Mouse (Mus musculus) ES-Bruce4 (cell line): ENCODE results near the gene Gfra1. TPM values are rescaled to one million over a fixed set of nuclear protein-coding genes. Genes with fewer than 3 reads are reported as not detected.

Experiments
- H3K27ac ChIP-seq: 2 replicates; pipeline ENCODE4 v1.5.1; 2012; ENCODE audit warnings: low read length, inconsistent platforms; ENCODE audit not compliant: insufficient read depth
- H3K27me3 ChIP-seq: 2 replicates; pipeline ENCODE4 v1.6.1; 2012; ENCODE audit warnings: mild to moderate bottlenecking, low read length, inconsistent platforms; ENCODE audit not compliant: control insufficient read depth, poor library complexity, insufficient read depth, severe bottlenecking
- H3K36me3 ChIP-seq: 2 replicates; pipeline ENCODE4 v1.6.1; 2012; ENCODE audit warnings: inconsistent platforms, mild to moderate bottlenecking, low read length, moderate library complexity; ENCODE audit not compliant: control insufficient read depth, poor library complexity, insufficient read depth, severe bottlenecking
- H3K4me1 ChIP-seq: one replicate; pipeline ENCODE4 v1.8.1; 2011; ENCODE audit warnings: low read length; ENCODE audit not compliant: control insufficient read depth, insufficient read depth
- H3K4me3 ChIP-seq: 2 replicates; pipeline ENCODE4 v1.5.1; 2011; ENCODE audit warnings: low read depth, mild to moderate bottlenecking, low read length
- H3K9ac ChIP-seq: 2 replicates; pipeline ENCODE4 v1.6.1; 2012; ENCODE audit warnings: low read depth, mild to moderate bottlenecking, inconsistent platforms; ENCODE audit not compliant: poor library complexity, severe bottlenecking
- H3K9me3 ChIP-seq: replicated peaks from 2 replicates; pipeline ENCODE4 v1.6.1; 2012; ENCODE audit warnings: mild to moderate bottlenecking, low read length, inconsistent platforms; ENCODE audit not compliant: control insufficient read depth, poor library complexity, insufficient read depth, severe bottlenecking
- CTCF ChIP-seq: IDR thresholded peaks from one replicate; pipeline ENCODE4 v1.8.1; 2011; ENCODE audit warnings: low read depth, low read length
- EP300 ChIP-seq: IDR thresholded peaks from 2 replicates; pipeline ENCODE4 v1.6.1; 2011; ENCODE audit warnings: low read depth, low read length; ENCODE audit not compliant: insufficient read depth
- POLR2A ChIP-seq: IDR thresholded peaks from one replicate; pipeline ENCODE4 v1.8.1; 2011; ENCODE audit warnings: low read length; ENCODE audit not compliant: insufficient read depth
- polyA plus RNA-seq: library from polyadenylated mRNA; stranded (reverse); fragments of >200 nt; gene quantifications from 2 replicates; pipeline ENCODE4 v1.2.4, GENCODE M21; 2011; ENCODE audit warnings: low read depth; ENCODE audit not compliant: missing spikeins, insufficient read depth, insufficient read length

Gfra1 gene
- polyA plus RNA-seq, 1 experiment, result 0.58 TPM

DNA sequence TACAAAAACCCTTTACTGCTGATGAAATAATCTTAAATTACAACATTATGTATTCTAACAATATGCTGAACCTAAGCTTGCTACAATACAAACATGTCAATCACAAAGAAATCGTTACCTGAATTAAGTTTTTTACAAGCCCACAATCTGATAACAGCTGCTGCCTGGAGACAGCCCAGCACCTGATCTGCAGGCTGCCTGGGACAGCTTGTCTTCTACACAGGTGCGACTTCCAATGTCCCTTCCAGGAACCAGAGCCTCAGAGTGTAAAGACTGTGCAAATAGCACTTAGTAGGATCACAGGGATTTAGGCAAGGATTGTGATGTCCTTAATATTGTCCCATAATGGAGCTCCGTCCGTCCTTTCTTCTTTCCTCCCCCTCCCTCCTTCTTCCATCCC lies 204.0 kb downstream of the Gfra1 start:
- Histone ChIP-seq H3K27ac (no peak overlapping the region), H3K4me1 (no peaks in the 10 kb centered on the region)
- TF ChIP-seq POLR2A (no peak), CTCF (no peak), EP300 (no peak)

DNA sequence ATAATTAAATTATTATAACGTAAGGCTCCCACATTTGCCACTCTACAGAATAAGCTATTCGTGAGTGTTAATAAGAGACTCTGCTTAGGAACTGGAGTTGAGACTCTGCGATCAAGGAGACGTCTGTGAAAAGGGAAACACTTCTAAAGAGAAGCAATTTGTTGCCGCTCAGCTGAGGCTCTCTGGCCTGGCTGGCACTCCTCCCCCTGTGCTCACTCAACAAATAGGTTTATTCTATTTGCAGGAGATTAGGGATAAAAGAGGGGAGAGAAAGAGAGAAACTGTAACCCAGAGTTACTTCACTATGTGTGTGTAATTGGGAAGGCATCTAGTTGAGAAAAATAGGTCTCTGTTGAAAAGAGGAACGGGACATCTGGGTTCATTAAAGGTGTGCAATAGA lies 204.6 kb downstream of the Gfra1 start:
- no peak overlapping the region for H3K9ac ChIP-seq
- H3K9me3 ChIP-seq, result no peaks in the 10 kb centered on the region
- TF ChIP-seq POLR2A (no peak), CTCF (no peak), EP300 (no peak)
- no peaks in the 10 kb centered on the region for H3K36me3 ChIP-seq
- H3K4me1 ChIP-seq, result no peaks in the 10 kb centered on the region
- H3K27me3 ChIP-seq, result no peaks in the 10 kb centered on the region
- H3K4me3 ChIP-seq, result no peak overlapping the region
- H3K27ac ChIP-seq, result no peak overlapping the region

More for the DNA sequence above, 204.0 kb downstream of the Gfra1 start:
- Histone ChIP-seq H3K27me3 (no peaks in the 10 kb centered on the region), H3K4me3 (no peak overlapping the region), H3K9me3 (no peaks in the 10 kb centered on the region), H3K36me3 (no peaks in the 10 kb centered on the region), H3K9ac (no peak overlapping the region)

DNA sequence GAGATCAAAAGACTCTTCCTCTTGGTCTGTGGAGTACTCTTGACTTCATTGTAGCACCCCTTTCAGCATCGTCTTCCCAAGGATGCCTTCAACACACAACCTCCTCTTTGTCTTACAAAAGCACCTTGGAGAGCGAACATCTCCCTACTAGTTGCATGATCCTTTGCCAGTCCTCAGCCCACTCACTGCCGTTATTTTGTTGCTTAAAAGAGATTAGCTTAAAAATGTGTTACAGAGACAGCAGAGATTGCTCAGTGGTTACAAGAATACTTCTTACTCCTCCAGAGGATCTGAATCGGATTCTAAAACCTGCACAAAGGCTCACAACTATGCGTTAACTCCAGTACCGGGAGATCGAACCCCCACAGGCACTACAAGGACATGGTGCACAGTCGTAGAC lies 205.5 kb downstream of the Gfra1 start:
- H3K27me3 ChIP-seq, result no peaks in the 10 kb centered on the region
- H3K4me1 ChIP-seq, result no peaks in the 10 kb centered on the region
- no peak for TF ChIP-seq CTCF
- TF ChIP-seq POLR2A, result no peak
- TF ChIP-seq EP300, result no peak
- H3K9ac ChIP-seq, result no peak overlapping the region
- H3K4me3 ChIP-seq, result no peak overlapping the region
- H3K27ac ChIP-seq, result no peak overlapping the region
- no peaks in the 10 kb centered on the region for H3K9me3 ChIP-seq
- no peaks in the 10 kb centered on the region for H3K36me3 ChIP-seq

DNA sequence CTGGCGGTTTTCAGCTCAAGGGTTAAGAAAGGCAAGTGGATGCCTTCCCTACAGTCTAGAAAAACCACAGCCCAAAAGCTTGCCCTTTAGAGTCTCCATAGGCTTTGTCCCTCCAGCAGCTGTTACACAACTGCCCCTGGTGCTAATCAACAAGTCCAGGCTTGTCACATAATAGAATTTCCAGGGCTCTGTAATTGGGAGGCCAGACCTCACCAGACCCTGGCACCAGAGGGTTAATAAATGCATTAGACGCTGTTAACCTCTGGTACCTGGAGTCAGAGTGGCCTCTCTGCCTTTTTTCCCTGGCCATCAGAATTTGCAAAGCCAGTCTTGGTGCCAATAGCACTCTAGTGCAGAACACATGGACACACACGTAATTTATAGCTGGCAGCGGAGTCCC lies 211.6 kb downstream of the Gfra1 start:
- TF ChIP-seq CTCF, result no peak
- TF ChIP-seq EP300, result no peak
- TF ChIP-seq POLR2A, result no peak
- Histone ChIP-seq H3K36me3 (no peaks in the 10 kb centered on the region), H3K4me1 (no peaks in the 10 kb centered on the region), H3K4me3 (no peak overlapping the region), H3K27me3 (no peaks in the 10 kb centered on the region), H3K9ac (no peak overlapping the region), H3K27ac (no peak overlapping the region), H3K9me3 (no peaks in the 10 kb centered on the region)

DNA sequence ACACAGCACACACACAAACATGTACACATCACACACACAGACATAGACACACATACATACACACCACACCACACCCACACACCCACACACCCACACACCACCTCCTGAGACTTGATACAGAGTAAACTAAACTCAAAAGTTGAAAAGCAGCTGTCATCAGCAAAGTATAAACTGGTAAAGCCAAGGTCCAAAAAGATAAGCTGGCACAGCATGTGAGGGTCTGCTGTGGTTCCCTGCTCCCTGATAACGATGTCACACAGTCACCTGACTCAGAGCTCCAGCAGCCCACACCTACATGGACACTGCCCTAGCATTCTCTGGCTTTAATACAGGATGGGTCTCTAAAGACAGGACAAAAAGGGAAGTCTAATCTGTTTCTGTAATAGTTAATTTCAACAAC lies 212.1 kb downstream of the Gfra1 start:
- Histone ChIP-seq H3K36me3 (no peaks in the 10 kb centered on the region), H3K4me1 (no peaks in the 10 kb centered on the region), H3K27ac (no peak overlapping the region), H3K9me3 (no peaks in the 10 kb centered on the region), H3K27me3 (no peaks in the 10 kb centered on the region), H3K4me3 (no peak overlapping the region), H3K9ac (no peak overlapping the region)
- TF ChIP-seq EP300 (no peak), CTCF (no peak), POLR2A (no peak)

DNA sequence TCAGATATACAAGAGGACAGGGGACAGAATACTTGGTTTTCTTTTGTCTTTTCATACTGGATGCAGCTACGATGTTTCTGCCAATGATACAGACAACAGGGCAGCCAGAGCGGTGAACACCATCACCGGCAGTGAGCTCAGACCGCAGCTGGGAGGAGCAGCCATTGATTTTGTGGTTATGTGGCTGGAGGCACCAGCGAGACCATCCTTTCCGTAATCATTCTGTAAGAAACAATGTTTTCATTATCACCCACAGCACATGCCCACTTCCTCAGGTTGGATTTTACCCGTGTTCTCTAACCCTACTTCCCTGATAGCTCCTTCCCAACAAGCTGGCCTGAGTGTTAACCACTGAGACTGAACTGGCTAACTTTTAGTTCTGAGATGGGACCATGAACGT lies 217.4 kb downstream of the Gfra1 start:
- no peaks in the 10 kb centered on the region for H3K9me3 ChIP-seq
- no peak overlapping the region for H3K27ac ChIP-seq
- no peak overlapping the region for H3K4me3 ChIP-seq
- no peaks in the 10 kb centered on the region for H3K4me1 ChIP-seq
- no peak overlapping the region for H3K9ac ChIP-seq
- no peaks in the 10 kb centered on the region for H3K36me3 ChIP-seq
- H3K27me3 ChIP-seq, result no peaks in the 10 kb centered on the region
- TF ChIP-seq EP300 (no peak), CTCF (no peak), POLR2A (no peak)
